Mouse (Mus musculus) MEL (cell line): ENCODE data around the gene Rnf145. TPM values are rescaled to one million over a fixed set of nuclear protein-coding genes. Genes with fewer than 3 reads are reported as not detected.

ENCODE experiments used
- DNase-seq: peaks from one replicate; pipeline ENCODE4 v3.0.0; 2011; ENCODE audit warnings: low read depth, low spot score
- H3K27ac ChIP-seq: 2 replicates; pipeline ENCODE4 v1.5.1; 2012; ENCODE audit warnings: low read depth, mild to moderate bottlenecking, control low read depth, low read length, moderate library complexity; ENCODE audit not compliant: control insufficient read depth
- H3K27me3 ChIP-seq, 2 experiments: fragments of 150-350 bp in 1 of 2; sonication (generic) in 1 of 2; 2 replicates each; pipeline ENCODE4 v1.6.1; 2012; ENCODE audit warnings: low read length in 2 of 2, mild to moderate bottlenecking in 2 of 2, improper control_type of control experiment in 1 of 2, moderate library complexity in 1 of 2; ENCODE audit not compliant: insufficient read depth in 2 of 2, control insufficient read depth in 1 of 2
- H3K36me3 ChIP-seq, 2 experiments: 2 replicates each; pipeline ENCODE4 v1.6.1; 2012 to 2014; ENCODE audit warnings: low read length in 2 of 2, improper control_type of control experiment in 1 of 2, inconsistent platforms in 1 of 2, mild to moderate bottlenecking in 1 of 2; ENCODE audit not compliant: insufficient read depth in 2 of 2, control insufficient read depth in 1 of 2
- H3K4me1 ChIP-seq, 2 experiments: fragments of 150-350 bp in 1 of 2; sonication (generic) in 1 of 2; 2 replicates each; pipeline ENCODE4 v1.6.1; 2012; ENCODE audit warnings: low read length in 2 of 2, improper control_type of control experiment in 1 of 2, mild to moderate bottlenecking in 1 of 2; ENCODE audit not compliant: insufficient read depth in 2 of 2, control insufficient read depth in 1 of 2
- H3K4me3 ChIP-seq, 2 experiments: fragments of 150-350 bp in 1 of 2; sonication (generic) in 1 of 2; 2 replicates each; pipeline ENCODE4 v1.5.1; 2012; ENCODE audit warnings: low read depth in 2 of 2, low read length in 2 of 2, mild to moderate bottlenecking in 2 of 2, moderate library complexity in 2 of 2, control low read depth in 1 of 2, improper control_type of control experiment in 1 of 2; ENCODE audit not compliant: control insufficient read depth in 1 of 2, insufficient read depth in 1 of 2
- H3K79me2 ChIP-seq: 2 replicates; pipeline ENCODE4 v1.6.1; 2012; ENCODE audit warnings: mild to moderate bottlenecking, low read length, moderate library complexity; ENCODE audit not compliant: control insufficient read depth, poor library complexity, insufficient read depth
- H3K9ac ChIP-seq: 2 replicates; pipeline ENCODE4 v1.6.1; 2012; ENCODE audit warnings: low read depth, mild to moderate bottlenecking, control low read depth, low read length, moderate library complexity; ENCODE audit not compliant: control insufficient read depth, poor library complexity, severe bottlenecking
- H3K9me3 ChIP-seq: fragments of 150-350 bp; sonication (generic); replicated peaks from 2 replicates; pipeline ENCODE4 v1.6.1; 2012; ENCODE audit warnings: mild to moderate bottlenecking, low read length, improper control_type of control experiment, moderate library complexity; ENCODE audit not compliant: insufficient read depth
- BHLHE40 ChIP-seq: IDR thresholded peaks from 2 replicates; pipeline ENCODE4 v1.6.1; 2012; ENCODE audit warnings: low read depth, mild to moderate bottlenecking, inconsistent platforms, low read length, improper control_type of control experiment, borderline replicate concordance
- CHD1 ChIP-seq: IDR thresholded peaks from 2 replicates; pipeline ENCODE4 v1.6.1; 2012; ENCODE audit warnings: low read depth, mild to moderate bottlenecking, inconsistent platforms, low read length, improper control_type of control experiment
- ELF1 ChIP-seq: IDR thresholded peaks from 2 replicates; pipeline ENCODE4 v1.6.1; 2014; ENCODE audit warnings: low read depth, mild to moderate bottlenecking, inconsistent platforms, low read length, improper control_type of control experiment, moderate library complexity
- EP300 ChIP-seq, 2 experiments: IDR thresholded peaks; 2 replicates each; pipeline ENCODE4 v1.6.1; 2011; ENCODE audit warnings: improper control_type of control experiment in 2 of 2, low read length in 2 of 2, low read depth in 1 of 2, mild to moderate bottlenecking in 1 of 2
- HCFC1 ChIP-seq: IDR thresholded peaks from 2 replicates; pipeline ENCODE4 v1.6.1; 2012; ENCODE audit warnings: low read depth, mild to moderate bottlenecking, inconsistent platforms, low read length, improper control_type of control experiment, moderate library complexity
- KAT2A ChIP-seq: conservative IDR thresholded peaks from 2 replicates; pipeline ENCODE4 v1.6.1; 2012; ENCODE audit warnings: low read depth, low read length, improper control_type of control experiment, inconsistent platforms
- MAFK ChIP-seq: IDR thresholded peaks from 2 replicates; pipeline ENCODE4 v1.6.1; 2011; ENCODE audit warnings: low read depth, mild to moderate bottlenecking, low read length, improper control_type of control experiment, borderline replicate concordance
- MAX ChIP-seq: IDR thresholded peaks from 2 replicates; pipeline ENCODE4 v1.6.1; 2011; ENCODE audit warnings: low read length, improper control_type of control experiment
- MEF2A ChIP-seq: IDR thresholded peaks from 2 replicates; pipeline ENCODE4 v1.6.1; 2014; ENCODE audit warnings: low read depth, mild to moderate bottlenecking, inconsistent platforms, low read length, improper control_type of control experiment; ENCODE audit not compliant: poor library complexity, insufficient replicate concordance, severe bottlenecking; ENCODE audit errors: extremely low read depth
- MXI1 ChIP-seq: IDR thresholded peaks from 2 replicates; pipeline ENCODE4 v1.6.1; 2011; ENCODE audit warnings: mild to moderate bottlenecking, low read depth, low read length, improper control_type of control experiment
- MYC ChIP-seq: IDR thresholded peaks from 2 replicates; pipeline ENCODE4 v1.6.1; 2011; ENCODE audit warnings: low read depth, mild to moderate bottlenecking, low read length, improper control_type of control experiment, moderate library complexity
- NELFE ChIP-seq: IDR thresholded peaks from 2 replicates; pipeline ENCODE4 v1.6.1; 2011; ENCODE audit warnings: low read depth, low read length, improper control_type of control experiment
- NRF1 ChIP-seq: IDR thresholded peaks from 2 replicates; pipeline ENCODE4 v1.6.1; 2014; ENCODE audit warnings: low read depth, mild to moderate bottlenecking, inconsistent platforms, low read length, improper control_type of control experiment, moderate library complexity; ENCODE audit not compliant: poor library complexity, insufficient read depth, severe bottlenecking
- POLR2A ChIP-seq, 2 experiments: IDR thresholded peaks; 2 replicates each; pipeline ENCODE4 v1.6.1; 2011 to 2012; ENCODE audit warnings: low read length in 2 of 2, mild to moderate bottlenecking in 2 of 2, control low read depth in 1 of 2, improper control_type of control experiment in 1 of 2, low read depth in 1 of 2, moderate library complexity in 1 of 2; ENCODE audit not compliant: control insufficient read depth in 1 of 2, insufficient read depth in 1 of 2, poor library complexity in 1 of 2
- POLR2AphosphoS2 ChIP-seq: IDR thresholded peaks from 2 replicates; pipeline ENCODE4 v1.6.1; 2011; ENCODE audit warnings: low read length, improper control_type of control experiment
- POLR2AphosphoS5 ChIP-seq: IDR thresholded peaks from 2 replicates; pipeline ENCODE4 v1.6.1; 2012; ENCODE audit warnings: low read depth, borderline replicate concordance, mild to moderate bottlenecking, inconsistent platforms, low read length, moderate library complexity, mixed read lengths
- SIN3A ChIP-seq: IDR thresholded peaks from 2 replicates; pipeline ENCODE4 v1.6.1; 2012; ENCODE audit warnings: low read length, improper control_type of control experiment, inconsistent platforms
- SMC3 ChIP-seq: IDR thresholded peaks from 2 replicates; pipeline ENCODE4 v1.6.1; 2011; ENCODE audit warnings: low read depth, low read length, improper control_type of control experiment
- TBP ChIP-seq: IDR thresholded peaks from 2 replicates; pipeline ENCODE4 v1.8.0; 2011; ENCODE audit warnings: low read depth, low read length, improper control_type of control experiment
- UBTF ChIP-seq: IDR thresholded peaks from 2 replicates; pipeline ENCODE4 v1.6.1; 2012; ENCODE audit warnings: low read depth, mild to moderate bottlenecking, inconsistent platforms, low read length, improper control_type of control experiment, moderate library complexity, borderline replicate concordance; ENCODE audit not compliant: insufficient read depth
- USF1 ChIP-seq: IDR thresholded peaks from 2 replicates; pipeline ENCODE4 v1.6.1; 2014; ENCODE audit warnings: low read depth, mild to moderate bottlenecking, inconsistent platforms, low read length, improper control_type of control experiment, moderate library complexity
- USF2 ChIP-seq, 2 experiments: IDR thresholded peaks; 2 replicates each; pipeline ENCODE4 v1.6.1; 2011 to 2012; ENCODE audit warnings: improper control_type of control experiment in 2 of 2, low read length in 2 of 2, borderline replicate concordance in 1 of 2, inconsistent platforms in 1 of 2, low read depth in 1 of 2, mild to moderate bottlenecking in 1 of 2; ENCODE audit not compliant: insufficient read depth in 1 of 2
- ZMIZ1 ChIP-seq: IDR thresholded peaks from 2 replicates; pipeline ENCODE4 v1.6.1; 2012; ENCODE audit warnings: low read depth, mild to moderate bottlenecking, inconsistent platforms, low read length, improper control_type of control experiment, moderate library complexity
- polyA plus RNA-seq, 2 experiments: library from polyadenylated mRNA; stranded (reverse) in 1 of 2; unstranded in 1 of 2; fragments of >175 nt in 1 of 2; fragments of >200 nt in 1 of 2; gene quantifications; 2 replicates each; pipeline versions ENCODE4 v1.2.1 to v1.2.4; 2012; ENCODE audit warnings: low replicate concordance in 2 of 2, low read depth in 1 of 2; ENCODE audit not compliant: insufficient read length in 2 of 2, insufficient read depth in 1 of 2, missing spikeins in 1 of 2
- total RNA-seq: library from RNA; depleted of rRNA; stranded (reverse); fragments of 300-350 nt; gene quantifications from 2 replicates; pipeline ENCODE4 v1.2.3, GENCODE M21; 2012; rRNA removed

Gene Rnf145
- total RNA-seq, result 74.9 and 94.1 TPM in 2 replicates
- 10 to 100 TPM in 1 of 2 experiments, not detected in 1; 73.5 TPM for polyA plus RNA-seq

DNA sequence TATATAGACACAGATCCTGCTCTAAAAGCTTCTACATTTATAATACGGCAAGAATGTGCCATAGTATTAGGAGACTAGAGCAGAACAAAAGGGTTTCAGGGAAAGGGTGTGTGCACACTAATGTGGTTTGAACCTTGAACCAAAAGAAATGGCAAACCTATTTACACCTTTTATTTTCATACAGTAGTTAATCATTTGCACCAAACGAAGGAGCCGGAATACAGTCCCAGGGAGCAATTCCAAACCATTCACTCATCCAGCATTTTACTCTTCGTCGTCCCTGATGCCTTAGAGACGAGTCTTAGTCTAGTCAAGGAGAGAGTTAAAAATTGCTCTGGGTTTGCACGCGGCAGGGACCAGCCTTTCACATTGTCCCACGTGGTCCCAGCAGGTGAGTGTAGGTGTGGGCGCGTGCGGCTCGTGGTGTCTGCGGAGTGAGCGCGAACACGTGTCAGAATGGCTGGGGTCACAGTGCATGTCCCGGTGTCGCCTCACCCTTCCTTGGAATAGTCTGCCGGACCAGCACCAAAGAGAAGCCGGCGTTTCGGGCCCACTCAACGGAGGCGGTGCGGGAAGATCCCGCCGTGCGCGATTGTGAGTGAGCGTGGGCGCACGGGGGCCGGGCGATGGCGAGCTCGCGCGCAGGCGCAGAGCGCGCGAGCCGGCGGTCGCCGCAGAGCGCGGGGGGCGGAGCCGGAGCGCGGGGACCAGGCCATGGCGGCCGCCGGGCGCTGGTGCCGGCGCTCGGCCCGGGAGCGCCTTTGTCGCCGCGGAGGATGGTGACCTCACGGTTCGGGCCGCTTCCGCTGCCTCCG lies at the start of gene Rnf145:
Rnf145 (plus strand) TSS at position 684 of the 815 bp plus-strand sequence.
- Histone ChIP-seq H3K4me3 (peak within 1 kb of the TSS; percentile 64 to 96), H3K27me3 (no peaks in the 10 kb centered on the region), H3K79me2 (peaks cover 44% of the 10 kb centered on the region), H3K4me1 (peaks cover 10 to 26% of the 10 kb centered on the region in 2 experiments), H3K27ac (peak within 1 kb of the TSS; percentile 96), H3K9me3 (no peaks in the 10 kb centered on the region)
- TF ChIP-seq UBTF (no peak), POLR2A (IDR thresholded peaks at IDR 0.05; ENCODE audit: control insufficient read depth in 1 of 2, insufficient read depth in 1 of 2, low read depth in 1 of 2, low read length in 2 of 2, poor library complexity in 1 of 2) (peak; percentile 84 to 91), SMC3 (no peak), NELFE (peak; percentile 90), HCFC1 (0 out of 2 replicates have a peak, but pooled peaks have one; percentile 53), ELF1 (no peak), NRF1 (peak; percentile 83), MAFK (no peak), MYC (peak; percentile 99), MAX (peak; percentile 99), KAT2A (no peak), MXI1 (peak; percentile 99), MEF2A (no peak), POLR2AphosphoS2 (peak; percentile 57; the same call in 1 of the 2 replicates), USF1 (peak; percentile 79), TBP (0 out of 2 replicates have a peak, but pooled peaks have one; percentile 27), SIN3A (peak; percentile 80), USF2 (IDR thresholded peaks at IDR 0.05; ENCODE audit: borderline replicate concordance in 1 of 2, insufficient read depth in 1 of 2, low read depth in 1 of 2, low read length in 2 of 2) (no peak), ZMIZ1 (peak; percentile 65; the same call in 1 of the 2 replicates), EP300 (IDR thresholded peaks at IDR 0.05; ENCODE audit: low read depth in 1 of 2, low read length in 2 of 2) (peak; percentile 25 to 38; a peak in 2 of 4 replicates), BHLHE40 (no peak; the same call in 1 of the 2 replicates), CHD1 (0 out of 2 replicates have a peak, but pooled peaks have one; percentile 10), POLR2AphosphoS5 (0 out of 2 replicates have a peak, but pooled peaks have one; percentile 39)
- TF ChIP-seq, all 39 proteins: peak for 15
- DNase-seq, result peak; percentile 83
- Histone ChIP-seq H3K36me3 (peaks cover 4 to 35% of the 10 kb centered on the region in 2 experiments), H3K9ac (peak within 1 kb of the TSS; percentile 81)
